Mouse (Mus musculus): Measurements from ENCODE around the gene Tmem242.

DNA sequence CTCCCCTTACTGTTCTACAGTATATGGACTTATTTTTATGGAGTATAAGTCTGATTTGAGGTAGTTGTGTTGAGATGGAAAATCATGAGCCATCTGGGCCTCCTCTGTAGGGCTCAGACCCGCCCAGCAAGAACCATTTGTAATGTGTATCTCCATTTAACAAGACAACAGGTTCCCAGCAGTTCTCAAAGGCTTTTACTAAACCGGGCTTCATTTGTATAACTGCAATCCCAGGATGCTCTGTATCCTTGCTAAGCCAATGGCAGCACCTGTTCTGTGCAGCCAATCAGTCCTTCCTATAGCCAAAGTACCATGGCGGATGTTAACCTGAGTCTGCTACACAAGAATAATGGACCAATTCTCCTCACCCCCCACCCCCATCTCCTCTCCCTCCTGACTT is 23.5 kb downstream of the Tmem242 start:
- TF ChIP-seq POLR2AphosphoS2 (IDR thresholded peaks at IDR 0.05; ENCODE audit: low read depth, low read length) (no peak), POLR2A (IDR thresholded peaks at IDR 0.05; ENCODE audit: low read depth, low read length) (no peak), CTCF (conservative IDR thresholded peaks at IDR 0.05 in 1 of 2, IDR thresholded peaks at IDR 0.05 in 1 of 2; ENCODE audit: low read depth in 2 of 2, low read length in 2 of 2) (no peak), RAD21 (IDR thresholded peaks at IDR 0.05; ENCODE audit: low read depth, low read length) (no peak), USF2 (conservative IDR thresholded peaks at IDR 0.05; ENCODE audit: low read depth, low read length) (no peak)
